Comparison of ENCODE assay signal across 22 mouse cellular contexts in the genomic region with DNA sequence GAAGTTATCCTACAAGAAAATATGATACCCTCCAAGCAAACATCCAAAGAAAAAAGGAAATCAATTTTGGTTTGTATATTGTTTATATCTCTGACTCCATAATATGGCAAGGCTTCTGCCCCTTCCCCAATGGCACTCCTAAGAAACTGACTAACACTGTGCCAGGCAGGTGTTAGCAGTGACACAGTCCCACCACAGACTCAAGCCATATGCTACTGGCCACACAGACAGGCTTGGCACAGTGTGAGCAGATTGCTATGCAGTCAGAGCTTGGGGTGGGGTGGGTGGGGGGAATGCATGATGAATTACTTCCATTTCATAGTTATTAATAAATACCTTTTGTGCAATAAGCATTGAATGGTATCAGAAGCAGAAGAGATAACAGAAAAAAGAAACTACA.
DNase-seq lines count a peak whose midpoint lies in the region; ATAC-seq lines count a peak whose summit lies in the region.
"Had no signal": no experiment of that assay in that cellular context is flagged by ENCODE, and none has a peak within 500 bp of the region (broad histone marks: within the 10 kb centered on the region; RNA-seq: fewer than 3 reads in every experiment).

No protein-coding gene starts in this region.

- H3K36me3 ChIP-seq in forebrain, embryonic 12.5 days (replicated peaks): no peaks in the 10 kb centered on the region
- H3K36me3 ChIP-seq in forebrain, embryonic 11.5 days (ENCODE audit: control insufficient read depth, insufficient read depth, low read length): no peaks in the 10 kb centered on the region
- no peaks in the 10 kb centered on the region for H3K36me3 ChIP-seq in hindbrain, embryonic 14.5 days (replicated peaks; ENCODE audit: control insufficient read depth, insufficient read depth)
- no peaks in the 10 kb centered on the region for H3K36me3 ChIP-seq in hindbrain, embryonic 10.5 days
- H3K36me3 ChIP-seq: heart, embryonic 10.5 days; heart, embryonic 13.5 days; hindbrain, embryonic 12.5 days had no signal

- intact Hi-C loops in left cerebral cortex, postnatal 4 days (cut with DNase I): no loop called here
- intact Hi-C loops in left cerebral cortex, postnatal 36 days (cut with DNase I): no loop called here

- no peak overlapping the region for H3K9ac ChIP-seq in forebrain, embryonic 12.5 days
- H3K9ac ChIP-seq in forebrain, embryonic 11.5 days (ENCODE audit: low read length): no peak overlapping the region
- no peak overlapping the region for H3K9ac ChIP-seq in hindbrain, embryonic 14.5 days
- H3K9ac ChIP-seq: heart, embryonic 13.5 days; hindbrain, embryonic 12.5 days had no signal

- H3K9me3 ChIP-seq in forebrain, embryonic 12.5 days: no peaks in the 10 kb centered on the region
- no peaks in the 10 kb centered on the region for H3K9me3 ChIP-seq in forebrain, embryonic 11.5 days (ENCODE audit: control insufficient read depth, low read length)
- no peaks in the 10 kb centered on the region for H3K9me3 ChIP-seq in hindbrain, embryonic 14.5 days (ENCODE audit: control insufficient read depth, low read length)
- no peaks in the 10 kb centered on the region for H3K9me3 ChIP-seq in hindbrain, embryonic 10.5 days
- H3K9me3 ChIP-seq: heart, embryonic 10.5 days; heart, embryonic 13.5 days; hindbrain, embryonic 12.5 days had no signal

- peak; percentile 31; the same call in 1 of the 2 replicates for ATAC-seq in forebrain, embryonic 12.5 days (ENCODE audit: low FRiP score)
- no peak for ATAC-seq in forebrain, embryonic 11.5 days (replicated peaks; ENCODE audit: low FRiP score)
- ATAC-seq in hindbrain, embryonic 14.5 days (ENCODE audit: low FRiP score): 0 out of 2 replicates have a peak, but pooled peaks have one; percentile 43
- ATAC-seq: activated CD4-positive, CD25-positive, alpha-beta regulatory T cell, adult 4 months; intestine, postnatal 0 days had no signal

- H3K4me3 ChIP-seq in forebrain, embryonic 12.5 days (replicated peaks): no peak overlapping the region
- H3K4me3 ChIP-seq in forebrain, embryonic 11.5 days (ENCODE audit: low read depth, low read length): no peak overlapping the region
- no peak overlapping the region for H3K4me3 ChIP-seq in hindbrain, embryonic 14.5 days (replicated peaks; ENCODE audit: low read length)
- no peak overlapping the region for H3K4me3 ChIP-seq in hindbrain, embryonic 10.5 days
- H3K4me3 ChIP-seq: heart, embryonic 10.5 days; heart, embryonic 13.5 days; hindbrain, embryonic 12.5 days had no signal

- no peaks in the 10 kb centered on the region for H3K4me1 ChIP-seq in forebrain, embryonic 12.5 days
- no peaks in the 10 kb centered on the region for H3K4me1 ChIP-seq in forebrain, embryonic 11.5 days (replicated peaks; ENCODE audit: control insufficient read depth, insufficient read depth, low read length)
- no peaks in the 10 kb centered on the region; the same call in 1 of the 2 replicates for H3K4me1 ChIP-seq in hindbrain, embryonic 14.5 days (replicated peaks; ENCODE audit: control insufficient read depth, insufficient read depth, low read length)
- no peaks in the 10 kb centered on the region for H3K4me1 ChIP-seq in hindbrain, embryonic 10.5 days (replicated peaks)
- H3K4me1 ChIP-seq: heart, embryonic 10.5 days; heart, embryonic 13.5 days; hindbrain, embryonic 12.5 days had no signal

- H3K4me2 ChIP-seq in forebrain, embryonic 12.5 days: no peak overlapping the region
- H3K4me2 ChIP-seq in forebrain, embryonic 11.5 days (ENCODE audit: low read depth, low read length, severe bottlenecking): no peak overlapping the region
- H3K4me2 ChIP-seq in hindbrain, embryonic 14.5 days (replicated peaks): no peak overlapping the region
- H3K4me2 ChIP-seq: heart, embryonic 13.5 days; hindbrain, embryonic 12.5 days had no signal

- DNase-seq in forebrain, embryonic 11.5 days (ENCODE audit: low spot score): no peak
- DNase-seq in hindbrain, embryonic 14.5 days (ENCODE audit: low spot score): no peak
- DNase-seq in hindbrain, embryonic 10.5 days (ENCODE audit: low spot score): no peak
- DNase-seq in left cerebral cortex, postnatal 4 days: peak; percentile 14
- no peak for DNase-seq in left cerebral cortex, postnatal 36 days (ENCODE audit: low spot score in 2 of 2)
- DNase-seq in heart, adult 9 months (ENCODE audit: low spot score in 2 of 2): no peak
- no peak for DNase-seq in right cerebral cortex, postnatal 10 days (ENCODE audit: low spot score in 2 of 2)
- DNase-seq: adrenal gland, adult 8-10 months; adrenal gland, postnatal 25 days; cerebellum, adult 18-20 months; cerebellum, adult 9-10 months; cerebellum, postnatal 14 days; gastrocnemius, postnatal 25 days; heart, adult 18-20 months; heart, postnatal 14 days; heart, postnatal 4 days had no signal

- no peak overlapping the region for H3K27ac ChIP-seq in forebrain, embryonic 12.5 days
- H3K27ac ChIP-seq in forebrain, embryonic 11.5 days (ENCODE audit: low read depth, low read length): no peak overlapping the region
- no peak overlapping the region for H3K27ac ChIP-seq in hindbrain, embryonic 14.5 days
- H3K27ac ChIP-seq in hindbrain, embryonic 10.5 days: no peak overlapping the region
- H3K27ac ChIP-seq: heart, embryonic 10.5 days; heart, embryonic 13.5 days; hindbrain, embryonic 12.5 days had no signal

- H3K27me3 ChIP-seq in forebrain, embryonic 12.5 days: no peaks in the 10 kb centered on the region
- H3K27me3 ChIP-seq in forebrain, embryonic 11.5 days (ENCODE audit: control insufficient read depth, insufficient read depth, low read length): no peaks in the 10 kb centered on the region
- H3K27me3 ChIP-seq in hindbrain, embryonic 14.5 days (ENCODE audit: control insufficient read depth, insufficient read depth, low read length): no peaks in the 10 kb centered on the region
- H3K27me3 ChIP-seq in hindbrain, embryonic 10.5 days (ENCODE audit: insufficient read depth, poor library complexity, severe bottlenecking): no peaks in the 10 kb centered on the region
- H3K27me3 ChIP-seq: heart, embryonic 13.5 days; hindbrain, embryonic 12.5 days had no signal
